Mouse (Mus musculus): ENCODE data around the gene Tril.

Tril gene

GRCm38 (mm10) chr6:53806021-53806420 lies 14.6 kb downstream of the Tril start:
- DNase-seq = peak in 1 of 2 experiments; percentile 43

GRCm38 (mm10) chr6:53804145-53804544 lies 16.5 kb downstream of the Tril start:
- DNase-seq = no peak

- DNase-seq = no peak
These were observed 17.1 kb downstream of the Tril start for GRCm38 (mm10) chr6:53803551-53803950.

- no peak for DNase-seq
These were observed 18.7 kb downstream of the Tril start for GRCm38 (mm10) chr6:53801893-53802286.

GRCm38 (mm10) chr6:53801269-53801892 lies 19.2 kb downstream of the Tril start:
- no peak for DNase-seq

GRCm38 (mm10) chr6:53798865-53799264 lies 21.8 kb downstream of the Tril start:
- DNase-seq = no peak

- no peak for DNase-seq
These were observed 23.8 kb downstream of the Tril start for GRCm38 (mm10) chr6:53796835-53797234.

- DNase-seq = peak; percentile 75 to 82
These were observed 24.8 kb downstream of the Tril start for GRCm38 (mm10) chr6:53795788-53796187.

GRCm38 (mm10) chr6:53795078-53795477 lies 25.6 kb downstream of the Tril start:
- no peak for DNase-seq

- DNase-seq = peak; percentile 88 to 89
These were observed 26.2 kb downstream of the Tril start for GRCm38 (mm10) chr6:53794323-53794971.

- DNase-seq = peak; percentile 78 to 81
These were observed 37.6 kb downstream of the Tril start for GRCm38 (mm10) chr6:53782880-53783539.

- DNase-seq = no peak
These were observed 38.4 kb downstream of the Tril start for GRCm38 (mm10) chr6:53782273-53782672.

- DNase-seq = peak; percentile 69 to 72
These were observed 39.5 kb downstream of the Tril start for GRCm38 (mm10) chr6:53781171-53781570.

GRCm38 (mm10) chr6:53780008-53780407 lies 40.6 kb downstream of the Tril start:
- no peak for DNase-seq

- DNase-seq = no peak
These were observed 41.1 kb downstream of the Tril start for GRCm38 (mm10) chr6:53779526-53779925.

- no peak for DNase-seq
These were observed 42.1 kb downstream of the Tril start for GRCm38 (mm10) chr6:53778424-53778955.

- no peak for DNase-seq
These were observed 52.4 kb downstream of the Tril start for GRCm38 (mm10) chr6:53768275-53768674.

- no peak for DNase-seq
These were observed 54.3 kb downstream of the Tril start for GRCm38 (mm10) chr6:53766243-53766915.

- DNase-seq = no peak
These were observed 54.9 kb downstream of the Tril start for GRCm38 (mm10) chr6:53765731-53766130.

All from kidney, postnatal 4 days (tissue).